Mouse (Mus musculus) embryonic facial prominence, embryonic 12.5 days (tissue): ENCODE data around the gene Orai1. TPM values are rescaled to one million over a fixed set of nuclear protein-coding genes. Genes with fewer than 3 reads are reported as not detected.
"Not testable (repeated sequence)": the region's sequence is repeated elsewhere in the genome, so short reads cannot be mapped to it uniquely, and the experiment has no call there.

Source experiments
- ATAC-seq: fragments of 200-750 bp; cut with Nextera tagmentation; 2 replicates; pipeline ENCODE4 v1.8.0; 2017; ENCODE audit not compliant: insufficient number of reproducible peaks, insufficient read depth, low FRiP score, low TSS enrichment
- H3K27ac ChIP-seq: fragments of 300-500 bp; sonication (generic); 2 replicates; pipeline ENCODE4 v1.5.1; 2016; ENCODE audit warnings: mild to moderate bottlenecking
- H3K27me3 ChIP-seq: fragments of 300-500 bp; sonication (generic); 2 replicates; pipeline ENCODE4 v1.6.1; 2016; ENCODE audit warnings: mild to moderate bottlenecking, moderate library complexity
- H3K36me3 ChIP-seq: fragments of 300-500 bp; sonication (generic); 2 replicates; pipeline ENCODE4 v1.6.1; 2016; ENCODE audit warnings: mild to moderate bottlenecking
- H3K4me1 ChIP-seq: fragments of 300-500 bp; sonication (generic); 2 replicates; pipeline ENCODE4 v1.6.1; 2016
- H3K4me2 ChIP-seq: fragments of 300-500 bp; sonication (generic); replicated peaks from 2 replicates; pipeline ENCODE4 v1.6.1; 2016; ENCODE audit warnings: mild to moderate bottlenecking, moderate library complexity
- H3K4me3 ChIP-seq: fragments of 300-500 bp; sonication (generic); 2 replicates; pipeline ENCODE4 v1.5.1; 2016; ENCODE audit warnings: mild to moderate bottlenecking
- H3K9ac ChIP-seq: fragments of 300-500 bp; sonication (generic); 2 replicates; pipeline ENCODE4 v1.6.1; 2016; ENCODE audit warnings: mild to moderate bottlenecking, moderate library complexity
- H3K9me3 ChIP-seq: fragments of 300-500 bp; sonication (generic); 2 replicates; pipeline ENCODE4 v1.6.1; 2016; ENCODE audit warnings: mild to moderate bottlenecking, moderate library complexity
- WGBS: fragments of 180-500 bp; shearing (Covaris S2); methylation state at CpG from one replicate; pipeline ENCODE4 v1.1.7; 2016; 5-methylcytosine and 5-hydroxymethylcytosine counted together
- polyA plus RNA-seq: library from polyadenylated mRNA; unstranded; fragments of >200 nt; fragmentation: Nextera tagmentation; extraction: Ambion mirVana; gene quantifications from 2 replicates; pipeline ENCODE4 v1.2.1, GENCODE M21; 2016

Gene Orai1
- polyA plus RNA-seq, 1 experiment from 2014 or later, result 14.8 TPM

DNA sequence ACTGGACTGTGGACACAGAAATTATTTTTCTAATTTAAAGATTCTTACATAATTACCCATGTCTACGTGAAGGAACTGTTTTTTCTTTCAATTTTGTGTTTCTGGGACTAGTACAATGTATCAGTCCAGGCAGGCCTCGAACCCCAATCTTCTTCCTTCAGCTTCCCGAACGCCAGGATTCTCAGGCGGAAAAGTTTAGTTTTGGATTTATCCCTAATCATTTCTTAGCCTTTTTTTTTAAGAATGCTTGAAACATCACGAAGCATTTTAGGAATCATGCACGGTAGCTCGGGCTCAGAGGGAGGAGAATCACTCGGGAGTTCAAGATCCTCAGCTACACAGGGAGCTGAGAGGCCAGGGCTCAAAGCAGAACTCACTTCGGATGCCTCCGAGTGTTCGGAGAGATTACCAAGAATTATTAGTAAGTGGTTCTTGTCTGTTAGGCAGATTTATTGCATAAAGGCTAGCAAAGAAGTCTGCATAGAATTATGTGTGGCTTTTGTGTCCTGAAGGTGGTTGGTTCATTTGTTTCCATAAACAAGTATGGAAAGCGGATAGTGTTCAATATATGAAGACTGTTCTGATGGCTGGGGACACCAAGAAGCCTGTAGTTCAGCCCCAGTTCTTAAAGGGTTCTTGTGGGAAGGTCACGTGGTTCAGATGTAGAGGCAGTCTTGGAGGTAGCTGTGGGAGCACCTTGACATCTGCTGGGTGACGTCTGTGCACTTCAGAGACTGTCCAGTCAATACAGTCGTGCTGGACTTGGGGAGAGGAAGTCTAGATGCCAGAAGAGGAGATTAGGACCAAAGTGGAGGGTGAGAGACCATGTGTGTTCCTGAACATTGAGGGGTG, 43.6 kb downstream of the Orai1 start:
- ATAC-seq, result no peak
- Histone ChIP-seq H3K4me3 (peak overlapping the region; percentile 30), H3K9ac (no peak overlapping the region), H3K36me3 (no peaks in the 10 kb centered on the region), H3K4me2 (peak overlapping the region; percentile 39), H3K9me3 (no peaks in the 10 kb centered on the region), H3K27me3 (no peaks in the 10 kb centered on the region), H3K4me1 (peaks cover 10% of the 10 kb centered on the region; the same call in 1 of the 2 replicates), H3K27ac (no peak overlapping the region)
- WGBS, result 43% methylated on average over 16 of the region's 16 CpGs

DNA sequence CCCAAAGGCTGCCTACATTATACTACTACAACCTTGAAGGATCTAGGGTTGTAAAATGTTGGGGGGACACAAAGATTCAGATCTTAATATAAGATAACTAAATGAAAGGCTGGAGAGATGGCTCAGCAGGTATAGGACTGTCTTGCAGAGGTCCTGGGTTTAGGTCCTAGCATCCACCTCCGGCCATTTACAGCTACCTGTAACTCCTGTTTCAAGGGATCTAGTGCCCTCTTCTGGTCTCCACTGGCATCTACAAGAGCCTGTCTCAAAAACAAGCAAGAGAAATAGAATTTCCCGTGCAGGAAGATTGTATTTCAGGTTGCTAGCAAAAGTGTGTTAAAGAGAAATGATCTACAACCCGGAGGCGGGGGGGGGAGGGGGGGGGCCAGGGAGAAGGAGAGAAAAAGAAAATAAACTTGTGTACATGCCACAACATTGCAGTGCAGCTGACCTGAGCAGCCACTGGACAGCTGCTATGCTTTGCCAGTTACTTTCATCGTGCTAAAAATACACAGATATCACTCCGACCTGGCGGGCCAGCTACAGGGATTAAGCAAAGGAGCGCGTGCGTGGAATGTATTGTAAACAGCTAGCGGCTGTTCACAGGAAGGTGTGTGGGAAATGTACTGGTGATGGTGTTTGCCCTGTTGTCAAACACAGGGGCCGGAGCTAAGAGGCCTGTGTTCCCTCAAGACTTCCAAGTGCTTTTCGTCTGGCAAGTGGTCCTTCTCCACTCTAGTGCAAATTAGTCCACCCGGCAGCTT, 45.1 kb downstream of the Orai1 start:
- Histone ChIP-seq H3K4me3 (no peak overlapping the region), H3K9ac (no peak overlapping the region), H3K27me3 (no peaks in the 10 kb centered on the region), H3K9me3 (no peaks in the 10 kb centered on the region), H3K27ac (peak overlapping the region; percentile 69), H3K36me3 (no peaks in the 10 kb centered on the region), H3K4me2 (peak overlapping the region; percentile 4; the same call in 1 of the 2 replicates), H3K4me1 (peaks cover 13% of the 10 kb centered on the region)
- ATAC-seq, result no peak
- 24% methylated on average over 14 of the region's 14 CpGs for WGBS

DNA sequence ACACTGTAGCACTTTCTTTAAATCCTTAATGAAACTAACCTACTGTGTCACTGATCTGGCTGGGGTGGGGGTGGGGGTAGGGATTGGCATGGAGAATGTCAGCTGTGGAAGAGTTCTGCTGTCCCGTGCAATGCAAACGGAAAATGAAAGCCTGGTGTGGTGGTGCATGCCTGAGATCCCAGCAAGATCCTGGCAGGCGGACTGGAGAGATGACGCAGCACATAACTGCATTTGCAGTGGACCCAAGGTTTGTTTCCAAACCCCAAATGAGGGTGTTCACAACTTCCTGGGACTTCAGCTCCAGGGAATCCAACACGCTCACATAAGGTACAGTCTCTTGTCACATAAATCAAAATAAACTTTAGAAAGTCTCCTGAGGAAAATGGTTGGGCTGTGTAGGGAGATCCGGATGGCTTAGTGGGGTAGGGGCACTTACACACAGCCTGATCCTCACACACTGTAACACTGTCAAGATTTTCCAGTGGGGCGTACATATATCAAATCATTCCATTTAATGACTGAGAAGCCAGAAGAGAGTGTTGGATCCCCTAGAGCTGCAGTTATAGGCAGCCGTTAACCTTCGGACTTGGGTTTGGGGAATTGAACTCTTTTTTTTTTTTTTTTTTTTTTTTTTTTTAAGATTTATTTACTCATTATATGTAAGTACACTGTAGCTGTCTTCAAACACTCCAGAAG, 46.0 kb downstream of the Orai1 start:
- Histone ChIP-seq H3K9me3 (no peaks in the 10 kb centered on the region), H3K36me3 (no peaks in the 10 kb centered on the region), H3K4me3 (no peak overlapping the region), H3K27me3 (no peaks in the 10 kb centered on the region), H3K27ac (peak overlapping the region; percentile 69), H3K9ac (no peak overlapping the region), H3K4me1 (peaks cover 13% of the 10 kb centered on the region), H3K4me2 (peak overlapping the region; percentile 19; the same call in 1 of the 2 replicates)
- WGBS, result 50% methylated on average over 9 of the region's 9 CpGs
- no peak for ATAC-seq

DNA sequence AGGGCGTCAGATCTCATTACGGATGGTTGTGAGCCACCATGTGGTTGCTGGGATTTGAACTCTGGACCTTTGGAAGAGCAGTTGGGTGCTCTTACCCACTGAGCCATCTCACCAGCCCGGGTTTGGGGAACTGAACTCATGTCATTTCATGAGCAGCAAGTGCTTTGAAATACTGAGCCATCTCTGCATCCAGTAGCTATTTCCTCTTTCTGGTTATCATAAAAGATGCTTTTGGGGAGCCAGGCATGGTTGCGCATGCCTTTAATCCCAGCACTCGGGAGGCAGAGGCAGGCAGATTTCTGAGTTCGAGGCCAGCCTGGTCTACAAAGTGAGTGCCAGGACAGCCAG, 46.5 kb downstream of the Orai1 start:
- H3K27ac ChIP-seq, H3K4me3 ChIP-seq, H3K9me3 ChIP-seq, H3K27me3 ChIP-seq, H3K9ac ChIP-seq, H3K36me3 ChIP-seq, ATAC-seq, H3K4me2 ChIP-seq: not testable (repeated sequence)
- H3K4me1 ChIP-seq, result peaks cover 13% of the 10 kb centered on the region
- 74% methylated on average over 6 of the region's 6 CpGs for WGBS

DNA sequence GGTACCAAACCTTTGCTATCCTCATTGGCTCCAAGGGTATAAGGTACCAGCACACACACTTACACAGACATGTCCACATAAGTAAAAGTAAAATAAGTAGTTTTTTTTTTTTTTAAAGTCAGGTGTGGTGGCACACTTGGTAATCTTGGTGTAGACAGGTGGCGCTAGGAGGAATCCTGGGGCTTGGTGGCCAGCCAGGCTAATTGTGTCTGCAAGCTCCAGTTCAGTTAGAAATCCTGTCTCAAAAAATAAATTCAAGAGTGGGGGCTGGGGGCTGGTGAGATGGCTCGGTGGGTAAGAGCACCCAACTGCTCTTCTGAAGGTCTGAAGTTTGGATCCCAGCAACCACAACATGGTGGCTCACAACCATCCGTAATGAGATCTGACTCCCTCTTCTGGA, 48.3 kb downstream of the Orai1 start:
- Histone ChIP-seq H3K4me2 (no peak overlapping the region), H3K27ac (no peak overlapping the region), H3K27me3 (no peaks in the 10 kb centered on the region), H3K36me3 (no peaks in the 10 kb centered on the region), H3K4me1 (peaks cover 13% of the 10 kb centered on the region), H3K9ac (no peak overlapping the region), H3K9me3 (no peaks in the 10 kb centered on the region), H3K4me3 (no peak overlapping the region)
- 79% methylated on average over 3 of the region's 3 CpGs for WGBS
- no peak for ATAC-seq

DNA sequence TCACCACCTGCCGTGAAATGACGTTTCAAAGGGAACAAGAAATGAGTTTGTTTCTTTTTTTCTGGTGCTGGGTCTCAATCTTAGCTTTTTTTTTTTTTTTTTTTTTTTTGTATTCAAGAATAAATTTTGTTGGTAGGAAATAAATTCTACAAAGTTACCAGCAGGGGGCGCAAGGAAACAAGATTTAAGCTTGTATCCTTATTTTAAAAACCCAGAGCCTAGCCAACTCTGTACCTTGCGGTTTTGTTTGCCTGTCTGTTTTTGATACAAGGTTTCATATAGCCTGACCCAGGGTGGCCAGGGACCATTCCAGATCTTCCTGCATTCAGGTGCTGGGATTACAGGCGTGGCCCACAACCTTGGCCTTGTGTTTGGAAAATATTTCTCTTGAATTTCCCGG, 49.3 kb downstream of the Orai1 start:
- Histone ChIP-seq H3K36me3 (no peaks in the 10 kb centered on the region), H3K27me3 (no peaks in the 10 kb centered on the region), H3K4me1 (peaks cover 13% of the 10 kb centered on the region), H3K4me2 (no peak overlapping the region), H3K9me3 (no peaks in the 10 kb centered on the region), H3K9ac (no peak overlapping the region), H3K4me3 (no peak overlapping the region), H3K27ac (no peak overlapping the region)
- WGBS, result 28% methylated on average over 6 of the region's 6 CpGs
- ATAC-seq, result no peak

DNA sequence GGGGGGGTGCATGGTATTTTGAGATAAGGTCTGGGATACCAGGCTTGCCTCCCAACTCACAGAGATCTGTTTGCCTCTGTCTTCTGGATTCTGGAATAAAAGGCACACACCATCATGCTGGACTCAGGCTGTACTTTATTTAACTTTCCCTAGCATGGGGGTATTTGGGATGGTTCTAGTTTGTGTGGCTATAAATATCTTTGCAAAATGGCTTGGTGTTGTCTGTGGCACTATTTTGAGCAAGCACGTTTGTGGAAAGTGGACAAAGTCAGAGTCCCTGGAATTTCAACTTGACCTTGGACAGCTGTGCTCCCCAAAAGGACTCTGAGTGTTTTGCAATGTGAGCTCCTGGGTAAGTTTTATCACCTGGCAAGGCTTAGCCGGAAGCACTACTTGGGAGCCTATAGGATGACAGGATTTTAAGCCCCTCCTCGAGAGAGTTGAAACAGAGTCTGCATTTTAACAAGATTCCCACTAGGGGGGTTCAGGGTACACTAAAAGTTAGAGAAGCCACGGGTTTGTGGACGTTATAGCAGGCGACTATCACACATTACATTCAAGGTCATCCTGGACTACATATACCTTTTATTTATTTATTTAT, 52.6 kb downstream of the Orai1 start:
- no peaks in the 10 kb centered on the region for H3K9me3 ChIP-seq
- no peak overlapping the region for H3K4me3 ChIP-seq
- H3K36me3 ChIP-seq, result no peaks in the 10 kb centered on the region
- no peak overlapping the region for H3K9ac ChIP-seq
- peaks cover 3% of the 10 kb centered on the region; the same call in 1 of the 2 replicates for H3K4me1 ChIP-seq
- no peak overlapping the region for H3K4me2 ChIP-seq
- no peak overlapping the region for H3K27ac ChIP-seq
- 18% methylated on average over 6 of the region's 6 CpGs for WGBS
- H3K27me3 ChIP-seq, result no peaks in the 10 kb centered on the region
- no peak for ATAC-seq

DNA sequence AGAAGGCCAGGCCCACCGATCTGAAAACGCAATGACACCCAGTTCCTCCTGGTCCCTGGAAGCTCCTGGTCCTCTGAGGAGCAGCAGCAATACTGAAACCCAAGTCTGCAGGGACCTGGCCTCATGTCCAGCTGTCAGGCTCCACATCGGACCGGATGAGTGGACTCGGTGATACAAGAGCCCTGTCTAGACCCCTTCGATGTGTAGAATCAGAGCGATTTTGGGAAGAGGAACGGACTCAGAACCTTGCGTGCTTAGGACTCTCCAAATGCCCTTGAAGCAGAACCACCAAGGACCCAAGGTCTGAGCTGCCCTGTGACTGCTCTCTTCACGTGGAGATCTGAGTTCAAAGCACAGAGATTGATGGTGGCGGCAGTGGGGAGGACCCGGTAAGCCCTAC, 53.2 kb downstream of the Orai1 start, which contains the start of gene Tmem120b:
Gene Tmem120b, plus strand, starts transcription at position 301 of the 400 bp plus-strand sequence.
- Histone ChIP-seq H3K27me3 (no peaks in the 10 kb centered on the region), H3K4me1 (peaks cover 3% of the 10 kb centered on the region; the same call in 1 of the 2 replicates), H3K9me3 (no peaks in the 10 kb centered on the region), H3K36me3 (no peaks in the 10 kb centered on the region), H3K27ac (no peak within 1 kb of the TSS), H3K4me3 (no peak within 1 kb of the TSS), H3K9ac (no peak within 1 kb of the TSS), H3K4me2 (no peak within 1 kb of the TSS)
- WGBS, result 86% methylated on average over 12 of the region's 12 CpGs
- no peak for ATAC-seq

DNA sequence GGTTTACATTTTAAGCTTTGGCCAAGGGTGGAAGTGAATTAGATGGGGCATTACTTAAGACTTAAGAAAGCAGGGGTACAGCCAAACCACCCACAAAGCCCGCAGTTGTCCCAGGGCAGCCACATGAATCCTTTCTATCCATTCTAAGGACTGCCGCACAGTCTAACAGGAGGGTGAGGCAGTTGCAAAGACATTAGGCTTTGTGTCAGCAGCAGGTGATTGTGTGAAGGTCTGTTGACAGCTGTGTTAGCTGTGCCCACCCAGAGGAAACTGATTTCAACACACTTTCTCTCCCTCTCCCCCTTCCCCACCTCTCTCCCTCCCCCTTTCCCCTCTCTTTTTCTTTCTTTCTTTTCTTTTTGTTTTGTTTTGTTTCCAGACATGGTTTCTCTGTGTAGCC, 53.8 kb downstream of the Orai1 start:
- no peak for ATAC-seq
- 90% methylated on average over 2 of the region's 2 CpGs for WGBS

DNA sequence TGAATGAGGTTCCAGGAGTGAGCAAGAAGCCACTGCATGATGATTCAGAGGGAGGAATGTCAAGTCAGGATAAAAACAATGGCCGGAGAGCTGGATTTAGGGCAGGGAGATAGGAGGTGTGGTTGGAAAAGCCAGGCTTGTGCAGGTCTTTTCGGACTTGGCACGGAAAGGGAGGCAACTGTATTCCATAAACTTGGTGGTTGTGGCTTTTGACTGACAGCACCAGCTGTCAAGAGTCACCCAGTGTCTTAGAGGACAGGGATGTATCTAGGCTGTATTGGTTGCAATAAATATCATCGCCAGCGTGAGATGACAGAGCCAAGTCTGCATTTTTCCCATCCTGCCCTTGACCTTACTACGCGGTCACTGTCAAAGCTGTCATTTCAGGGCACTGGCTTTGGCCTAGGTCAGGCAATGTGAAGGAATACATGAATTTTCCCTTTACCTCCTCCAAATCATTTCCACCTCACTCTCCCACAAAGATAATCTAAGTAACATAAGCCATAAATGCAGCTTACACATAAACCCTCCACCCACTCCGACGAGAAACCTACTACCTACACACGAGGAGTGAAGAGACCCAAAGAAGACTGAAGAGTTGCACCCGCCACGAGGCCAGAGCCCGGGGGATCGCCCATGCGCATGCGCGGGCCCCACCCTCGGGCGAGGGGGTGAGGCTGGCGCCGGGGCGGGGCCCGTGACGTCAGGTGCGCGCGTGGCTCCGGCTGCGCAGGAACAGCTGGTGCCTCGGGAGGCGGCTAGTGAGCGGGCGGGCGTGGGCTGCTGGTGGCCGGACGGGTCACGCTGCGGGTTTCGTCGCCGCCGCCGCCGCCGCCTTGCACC, 60.9 kb downstream of the Orai1 start:
- peaks cover 18% of the 10 kb centered on the region for H3K4me1 ChIP-seq
- no peaks in the 10 kb centered on the region; the same call in 1 of the 2 replicates for H3K27me3 ChIP-seq
- H3K4me2 ChIP-seq, result peak overlapping the region; percentile 95
- WGBS, result 8% methylated on average over 45 of the region's 45 CpGs
- peak; percentile 81 for ATAC-seq
- peak overlapping the region; percentile 75 for H3K4me3 ChIP-seq
- no peaks in the 10 kb centered on the region for H3K36me3 ChIP-seq
- H3K27ac ChIP-seq, result peak overlapping the region; percentile 54
- no peaks in the 10 kb centered on the region for H3K9me3 ChIP-seq
- peak overlapping the region; percentile 68 for H3K9ac ChIP-seq

More for the DNA sequence above, 53.8 kb downstream of the Orai1 start:
- Histone ChIP-seq H3K4me2 (no peak overlapping the region), H3K27me3 (no peaks in the 10 kb centered on the region), H3K36me3 (no peaks in the 10 kb centered on the region), H3K4me3 (no peak overlapping the region), H3K27ac (no peak overlapping the region), H3K4me1 (peaks cover 3% of the 10 kb centered on the region; the same call in 1 of the 2 replicates), H3K9ac (no peak overlapping the region), H3K9me3 (no peaks in the 10 kb centered on the region)
